Mouse (Mus musculus) CH12.LX (cell line): ENCODE data around the gene Ift81.

ENCODE experiments used
- CHD2 ChIP-seq: IDR thresholded peaks from 2 replicates; pipeline ENCODE4 v1.6.1; 2011; ENCODE audit warnings: low read length, improper control_type of control experiment
- CTCF ChIP-seq, 2 experiments: IDR thresholded peaks in 1 of 2; conservative IDR thresholded peaks in 1 of 2; 2 replicates each; pipeline ENCODE4 v1.5.1; 2011 to 2012; ENCODE audit warnings: low read depth in 2 of 2, low read length in 2 of 2, improper control_type of control experiment in 1 of 2, inconsistent platforms in 1 of 2, mild to moderate bottlenecking in 1 of 2, moderate library complexity in 1 of 2
- EP300 ChIP-seq: IDR thresholded peaks from 2 replicates; pipeline ENCODE4 v1.6.1; 2011; ENCODE audit warnings: low read length, improper control_type of control experiment
- ETS1 ChIP-seq: conservative IDR thresholded peaks from 2 replicates; pipeline ENCODE4 v1.6.1; 2012; ENCODE audit warnings: low read depth, mild to moderate bottlenecking, inconsistent platforms, low read length, improper control_type of control experiment, moderate library complexity
- KAT2A ChIP-seq: IDR thresholded peaks from 2 replicates; pipeline ENCODE4 v1.6.1; 2012; ENCODE audit warnings: low read length, improper control_type of control experiment, inconsistent platforms; ENCODE audit not compliant: insufficient replicate concordance
- MYC ChIP-seq: IDR thresholded peaks from 2 replicates; pipeline ENCODE4 v1.6.1; 2011; ENCODE audit warnings: low read depth, mild to moderate bottlenecking, improper control_type of control experiment, low read length
- NRF1 ChIP-seq: IDR thresholded peaks from 2 replicates; pipeline ENCODE4 v1.6.1; 2014; ENCODE audit warnings: low read depth, mild to moderate bottlenecking, inconsistent platforms, low read length, improper control_type of control experiment, moderate library complexity
- POLR2A ChIP-seq: IDR thresholded peaks from 2 replicates; pipeline ENCODE4 v1.6.1; 2011; ENCODE audit warnings: low read depth, mild to moderate bottlenecking, improper control_type of control experiment, low read length
- POLR2AphosphoS2 ChIP-seq: IDR thresholded peaks from 2 replicates; pipeline ENCODE4 v1.6.1; 2011; ENCODE audit warnings: low read depth, low read length, improper control_type of control experiment
- RCOR1 ChIP-seq: conservative IDR thresholded peaks from 2 replicates; pipeline ENCODE4 v1.6.1; 2012; ENCODE audit warnings: low read depth, mild to moderate bottlenecking, inconsistent platforms, low read length, improper control_type of control experiment
- ZC3H11A ChIP-seq: IDR thresholded peaks from 2 replicates; pipeline ENCODE4 v1.6.1; 2012; ENCODE audit warnings: low read depth, mild to moderate bottlenecking, inconsistent platforms, low read length, improper control_type of control experiment
- ZKSCAN1 ChIP-seq: IDR thresholded peaks from 2 replicates; pipeline ENCODE4 v1.6.1; 2012; ENCODE audit warnings: low read depth, inconsistent platforms, low read length, improper control_type of control experiment, borderline replicate concordance

DNA sequence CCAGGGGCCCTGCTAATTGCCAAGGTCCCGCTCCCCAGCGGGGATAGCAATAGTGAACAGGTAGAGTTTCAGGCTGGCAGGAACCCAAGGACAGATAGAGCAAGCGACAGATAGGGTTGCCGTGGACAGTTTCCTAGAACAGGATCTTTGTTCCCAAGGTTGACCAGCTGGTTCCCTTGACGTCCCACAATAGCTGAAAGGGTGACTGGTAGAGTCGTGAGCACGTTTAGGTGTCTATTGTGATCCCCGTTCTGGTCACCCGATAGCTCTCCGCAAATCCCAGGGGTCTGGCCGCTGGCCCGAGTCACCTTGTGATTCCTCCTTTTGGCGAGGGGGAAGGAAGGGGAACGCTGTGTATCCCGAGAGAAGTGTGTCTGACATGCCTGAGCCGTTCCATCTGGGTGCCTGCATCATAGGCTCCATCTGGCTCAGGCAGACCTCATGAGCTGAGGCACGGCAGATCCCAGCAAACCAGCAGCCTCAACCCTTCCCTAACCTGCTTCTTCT, 103.6 kb downstream of the Ift81 start:
- TF ChIP-seq ETS1 (no peak), EP300 (no peak), KAT2A (no peak), POLR2A (no peak), ZC3H11A (no peak), NRF1 (no peak), MYC (no peak), CTCF (conservative IDR thresholded peaks at IDR 0.05 in 1 of 2, IDR thresholded peaks at IDR 0.05 in 1 of 2; ENCODE audit: low read depth in 2 of 2, low read length in 2 of 2) (no peak), ZKSCAN1 (no peak), CHD2 (no peak), RCOR1 (no peak), POLR2AphosphoS2 (no peak)
